Mouse (Mus musculus): ENCODE data around the gene Pcgf1.

DNA sequence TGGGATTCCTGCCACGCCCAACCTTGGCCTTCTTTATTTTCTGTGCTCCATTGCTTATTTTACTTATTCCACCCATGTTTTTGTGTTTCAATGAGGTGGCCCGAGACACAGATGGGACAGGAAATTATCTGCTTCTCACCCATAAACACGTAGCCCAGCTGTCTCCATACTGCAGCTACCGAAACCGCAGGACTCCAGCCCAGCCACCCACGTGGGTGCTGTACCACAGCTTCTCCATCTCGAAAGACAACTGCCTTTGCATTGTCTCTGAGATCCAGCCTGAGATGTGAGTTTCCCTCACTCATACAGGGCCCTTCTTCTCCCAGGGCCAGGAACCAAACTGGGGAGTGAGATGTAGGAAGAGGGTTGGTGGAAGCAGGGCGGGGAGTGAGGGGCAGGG, 11.7 kb upstream of the Pcgf1 start:
- TF ChIP-seq CTCF (IDR thresholded peaks at IDR 0.05; ENCODE audit: insufficient read depth, low read depth, low read length), result no peak
- no peak for TF ChIP-seq POLR2A (IDR thresholded peaks at IDR 0.05; ENCODE audit: insufficient read depth, low read depth, low read length)

All from olfactory bulb, adult 2 months (tissue).